Mouse (Mus musculus) lung, postnatal 0 days (tissue): ENCODE measurements around the gene Nodal.
A peak's percentile ranks its signal among the peaks of the same experiment; 100 is the strongest.

Experiments used
- CTCF ChIP-seq: IDR thresholded peaks from 2 replicates; pipeline ENCODE4 v1.5.1; 2016; ENCODE audit warnings: antibody characterized with exemption, mild to moderate bottlenecking
- EP300 ChIP-seq: IDR thresholded peaks from 2 replicates; pipeline ENCODE4 v1.6.1; 2016; ENCODE audit warnings: antibody characterized with exemption, mild to moderate bottlenecking, control low read depth

DNA sequence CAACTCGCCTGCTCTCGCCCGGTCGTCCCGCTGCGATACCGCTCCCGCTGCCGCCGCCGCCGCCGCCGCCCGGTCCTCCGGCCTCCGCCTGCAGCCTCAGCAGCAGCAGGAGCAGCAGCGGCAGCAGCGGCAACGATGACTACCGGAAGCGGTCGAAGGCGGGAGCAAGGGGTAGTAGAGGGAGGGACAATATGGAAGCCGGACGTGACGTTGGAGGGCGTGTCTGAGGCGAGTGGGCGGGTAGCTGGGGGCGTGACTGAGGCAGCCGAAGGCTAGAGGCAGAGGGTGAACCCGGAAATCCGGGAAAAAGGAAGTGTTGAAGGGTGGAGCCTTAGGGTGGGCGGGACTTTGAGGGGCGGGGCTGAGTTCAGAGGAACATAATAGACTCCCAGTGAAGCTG, 34.9 kb downstream of the Nodal start, which contains the start of gene Eif4ebp2:
- no peak for TF ChIP-seq CTCF
- TF ChIP-seq EP300, result peak; percentile 41; the same call in 1 of the 2 replicates
